Mouse (Mus musculus): ENCODE data around the gene Gstm6.
"Not testable (repeated sequence)": the region's sequence is repeated elsewhere in the genome, so short reads cannot be mapped to it uniquely, and the experiment has no call there.

DNA sequence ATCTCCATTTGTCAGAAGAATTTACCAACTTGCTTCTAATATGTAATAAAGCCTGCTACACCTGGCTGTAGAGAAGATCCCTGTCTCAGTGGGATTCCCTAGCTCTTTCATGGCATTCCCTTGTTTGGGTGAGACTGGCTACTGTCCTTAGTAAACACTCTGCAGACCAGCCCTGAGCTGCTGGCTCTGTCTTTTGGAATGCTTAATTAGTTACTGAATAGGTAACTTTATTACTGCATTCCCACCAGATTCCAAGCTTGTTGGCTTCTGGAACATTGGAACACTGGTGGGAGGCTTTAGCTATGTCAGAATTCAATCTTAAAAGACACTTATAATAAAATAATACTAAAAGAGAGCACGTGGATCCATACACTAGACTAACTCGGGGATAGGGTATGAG lies 54.3 kb downstream of the Gstm6 start:
- TF ChIP-seq POLR2A (IDR thresholded peaks at IDR 0.05; ENCODE audit: control insufficient read depth, low read depth, low read length); CTCF (IDR thresholded peaks at IDR 0.05; ENCODE audit: control insufficient read depth, insufficient read depth, insufficient replicate concordance, low read depth, low read length): not testable (repeated sequence)
